Mouse (Mus musculus) left cerebral cortex, postnatal 25 days (tissue): ENCODE measurements around the gene Psme4. TPM values are rescaled to one million over a fixed set of nuclear protein-coding genes. Genes with fewer than 3 reads are reported as not detected.
A peak's percentile ranks its signal among the peaks of the same experiment; 100 is the strongest.

Experiments used
- DNase-seq, 2 experiments: peaks; one replicate each; pipeline ENCODE4 v3.0.0; 2022; ENCODE audit warnings: low spot score in 2 of 2, mixed read lengths in 1 of 2
- intact Hi-C: fragments of 180-260 bp; cut with DNase I; formaldehyde crosslinking; loops from one replicate; pipeline ENCODE4 v1.15.1; 2025
- total RNA-seq, 2 experiments: library from RNA; stranded (reverse); gene quantifications; 2 replicates each; pipeline ENCODE4 v1.2.3; 2021

Psme4 gene
- total RNA-seq, 2 experiments from 2014 or later, result 41.7 to 51.1 TPM

DNA sequence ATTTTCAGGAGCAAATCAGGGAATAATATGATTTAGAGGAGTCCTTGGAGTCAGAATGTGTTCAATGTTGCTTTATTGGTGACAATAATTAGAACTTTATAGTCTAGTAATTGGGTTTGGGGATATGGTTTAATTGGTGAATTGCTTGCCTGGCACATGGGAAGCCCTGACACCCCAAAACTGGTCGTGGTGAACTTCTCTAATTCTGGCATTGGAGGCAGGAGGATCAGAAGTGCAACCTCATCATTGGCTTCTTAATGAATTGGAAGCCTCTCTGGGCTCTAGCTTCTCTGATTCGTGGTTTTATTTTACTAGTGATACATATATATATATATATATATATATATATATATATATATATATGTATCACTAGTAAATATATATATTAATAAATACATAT is 9.4 kb downstream of the Psme4 start:
- DNase-seq, result no peak
- intact Hi-C loops, result no loop called here

DNA sequence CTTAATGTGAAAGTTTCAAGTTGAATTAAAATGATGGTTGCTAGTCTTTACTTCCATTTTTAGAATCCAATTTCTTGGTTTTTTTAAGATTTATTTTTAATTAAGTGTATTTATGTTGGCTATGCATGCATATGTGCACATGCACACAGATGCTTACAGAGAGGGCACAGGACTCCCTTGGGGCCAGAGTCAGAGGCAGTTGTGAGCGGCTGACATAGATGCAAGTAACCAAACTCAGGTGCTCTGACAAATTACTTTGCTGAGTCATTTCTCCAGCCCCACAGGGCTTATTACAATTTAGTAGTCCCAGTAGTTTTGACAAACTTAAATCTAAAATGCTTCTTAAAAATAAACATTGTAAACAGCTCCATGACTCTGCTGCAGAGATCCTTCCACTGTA is 10.1 kb downstream of the Psme4 start:
- intact Hi-C loops, result no loop called here
- DNase-seq, result no peak

DNA sequence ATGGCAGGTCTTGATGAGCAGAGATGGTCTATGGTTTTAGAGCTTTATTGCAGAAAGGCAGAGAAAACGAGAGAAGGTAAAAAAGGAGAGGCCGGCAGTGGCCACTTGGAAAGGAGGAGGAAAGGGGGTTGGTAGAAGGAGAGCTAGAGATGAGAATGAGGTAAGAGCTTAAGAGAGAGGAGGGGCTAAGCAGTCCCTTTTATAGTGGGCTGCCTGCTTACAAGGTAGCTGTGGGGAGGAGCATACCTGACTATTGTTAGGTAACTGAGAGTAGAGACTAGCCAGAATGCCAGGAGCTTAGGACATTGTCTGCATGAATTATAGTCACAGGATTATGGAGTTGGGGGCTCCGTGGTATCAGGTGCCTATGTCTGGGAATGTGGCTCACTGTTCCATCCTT is 14.0 kb downstream of the Psme4 start:
- DNase-seq, result no peak
- intact Hi-C loops, result no loop called here

DNA sequence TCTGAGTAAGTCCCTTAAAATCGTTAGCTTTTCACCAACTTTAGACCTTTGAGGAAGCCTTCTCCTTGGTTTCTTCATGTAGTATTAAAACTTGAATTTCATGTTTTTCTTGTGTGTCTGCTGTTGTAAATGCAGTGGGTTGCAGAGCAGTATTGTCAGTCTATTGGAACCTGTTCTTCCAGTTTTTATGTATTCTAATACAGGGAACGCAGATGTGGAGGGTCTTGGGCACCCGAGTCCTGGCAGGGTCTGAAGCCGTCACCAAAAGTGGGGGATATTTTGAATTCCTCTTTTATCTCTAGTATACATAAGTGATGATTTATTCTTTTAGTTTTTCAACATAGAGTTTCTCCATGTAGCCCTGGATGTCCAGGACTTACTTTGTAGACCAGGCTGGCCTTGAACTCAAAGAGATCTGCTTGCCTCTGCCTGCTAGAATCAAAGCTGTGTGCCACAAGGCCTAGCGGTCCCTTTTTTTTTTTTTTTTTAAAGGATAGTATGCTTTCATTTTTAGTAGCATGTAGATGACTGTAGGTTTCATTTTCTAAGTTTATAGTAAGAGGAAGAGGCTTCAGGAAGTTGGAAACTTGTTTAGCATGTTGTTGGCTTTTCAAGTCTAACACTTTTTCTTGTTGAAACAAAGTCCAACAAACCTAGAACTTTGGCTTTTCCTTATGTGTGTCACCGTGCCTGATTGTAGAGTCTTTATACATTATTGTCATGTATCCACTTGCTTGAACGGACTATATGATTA is 14.9 kb downstream of the Psme4 start:
- intact Hi-C loops, result no loop called here
- no peak for DNase-seq

DNA sequence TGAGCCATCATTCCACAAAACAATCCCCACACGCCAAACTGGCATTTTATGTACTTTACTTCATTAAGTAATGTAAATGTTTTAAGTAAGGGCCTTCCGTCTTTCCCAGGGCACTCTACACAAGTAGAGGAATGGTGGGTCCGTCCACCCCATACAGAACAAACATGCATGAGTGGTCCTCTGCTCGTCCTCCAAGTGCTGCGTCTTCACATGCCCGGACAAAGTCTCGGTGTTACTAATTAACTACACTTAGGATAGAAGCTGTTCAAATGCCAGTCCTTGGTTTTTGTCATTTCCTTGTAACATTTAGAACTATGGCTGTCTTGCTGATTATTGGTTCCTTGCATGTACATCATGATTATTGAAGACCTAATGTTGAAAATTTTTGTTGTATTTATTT is 21.2 kb downstream of the Psme4 start:
- no peak for DNase-seq
- intact Hi-C loops, result no loop called here

DNA sequence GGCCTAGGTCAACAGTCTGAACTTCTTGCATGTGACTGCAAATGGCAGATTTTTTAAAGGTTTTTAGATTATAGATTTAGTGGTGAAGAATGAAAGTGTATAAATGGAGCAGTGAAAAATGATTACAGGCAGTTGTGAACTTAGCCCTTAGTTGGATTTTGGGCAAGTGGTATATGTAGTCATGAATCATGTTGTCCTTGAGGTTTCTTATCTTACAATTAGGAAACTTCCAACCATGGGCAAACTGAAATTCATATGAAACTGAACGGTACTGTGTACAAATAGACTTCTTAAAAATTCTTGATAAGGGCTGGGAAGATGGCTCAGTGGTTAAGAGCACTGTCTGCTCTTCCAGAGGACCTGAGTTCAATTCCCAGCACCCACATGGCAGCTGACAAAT is 22.2 kb downstream of the Psme4 start:
- intact Hi-C loops, result no loop called here
- DNase-seq, result no peak

DNA sequence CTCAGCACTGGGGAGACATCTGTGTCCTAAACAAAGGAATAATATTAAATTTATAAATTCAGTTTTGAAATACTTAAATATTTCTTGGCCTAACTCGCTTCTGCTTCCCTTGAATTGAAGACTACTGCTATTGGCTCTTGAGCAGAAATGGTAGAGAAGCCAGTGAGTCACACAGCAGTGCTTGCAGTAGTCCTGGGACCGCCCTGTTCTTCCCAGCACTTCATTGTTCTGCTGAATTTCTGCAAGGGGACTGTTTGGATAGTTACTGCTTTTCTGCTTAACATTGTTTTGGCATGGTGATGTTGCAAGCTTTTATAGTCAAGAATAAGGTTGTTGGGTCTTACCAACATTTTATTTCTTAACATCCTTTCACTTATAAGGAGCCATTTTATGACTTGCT is 25.7 kb downstream of the Psme4 start:
- DNase-seq, result no peak
- intact Hi-C loops, result no loop called here

DNA sequence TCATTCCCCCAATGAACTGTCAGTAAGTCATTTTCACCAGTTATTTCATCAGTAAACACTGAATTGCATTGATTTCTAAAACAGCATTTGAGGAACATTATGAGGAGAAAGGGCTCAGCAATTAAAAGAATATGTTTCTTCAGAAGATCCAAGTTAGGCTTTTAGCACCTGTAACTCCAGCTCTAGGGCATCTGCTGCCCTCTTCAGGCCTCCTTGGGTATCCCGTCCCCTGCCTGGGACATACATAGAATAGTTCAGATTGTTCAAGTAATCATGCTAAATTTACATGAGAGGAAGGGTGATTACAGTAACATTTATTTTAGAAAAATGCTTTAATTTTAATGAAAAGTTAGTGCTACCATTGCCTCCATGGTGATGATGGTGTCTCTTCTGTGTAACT is 28.0 kb downstream of the Psme4 start:
- intact Hi-C loops, result loop anchor here (2.0 kb wide), 1 partner anchor 123 kb away; no protein-coding TSS in a partner anchor
- DNase-seq, result no peak

DNA sequence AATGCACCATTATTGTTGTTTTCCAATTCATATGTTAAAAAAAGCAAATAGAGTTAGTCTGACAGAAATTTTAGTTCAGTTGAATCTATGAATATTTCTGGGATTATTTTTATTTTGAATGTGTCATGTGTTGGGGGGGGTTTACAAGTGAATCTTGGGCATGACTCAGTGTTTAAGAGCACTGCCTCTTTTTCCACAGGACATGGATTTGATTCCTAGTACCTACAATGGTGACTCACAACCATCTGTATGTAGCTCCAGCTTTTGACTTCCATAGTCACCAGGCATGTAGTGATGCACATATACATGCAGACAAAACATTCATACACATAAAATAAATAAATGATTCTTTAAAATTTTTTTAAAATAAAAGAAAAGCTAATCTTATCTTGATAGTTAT is 28.6 kb downstream of the Psme4 start:
- peak in 1 of 2 experiments; percentile 32 for DNase-seq
- intact Hi-C loops, result no loop called here

DNA sequence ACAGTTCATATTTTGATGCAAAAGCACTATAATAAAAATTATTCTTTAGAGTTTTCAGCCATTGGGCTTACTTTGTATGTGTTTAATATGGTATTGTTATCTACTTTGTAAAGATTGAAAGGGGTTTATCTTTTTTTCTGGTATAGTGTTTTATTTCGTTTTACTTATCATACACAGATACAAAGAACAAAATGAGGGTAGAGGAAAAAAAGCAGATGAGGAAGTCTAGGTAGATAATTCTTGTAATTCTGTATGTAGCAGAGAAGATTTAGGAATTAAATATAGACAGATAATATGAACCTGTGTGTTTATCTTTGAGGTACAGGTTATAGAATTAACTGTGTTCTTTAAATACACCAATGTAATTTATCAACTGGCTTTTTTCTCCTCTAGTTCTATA is 30.9 kb downstream of the Psme4 start:
- intact Hi-C loops, result no loop called here

DNA sequence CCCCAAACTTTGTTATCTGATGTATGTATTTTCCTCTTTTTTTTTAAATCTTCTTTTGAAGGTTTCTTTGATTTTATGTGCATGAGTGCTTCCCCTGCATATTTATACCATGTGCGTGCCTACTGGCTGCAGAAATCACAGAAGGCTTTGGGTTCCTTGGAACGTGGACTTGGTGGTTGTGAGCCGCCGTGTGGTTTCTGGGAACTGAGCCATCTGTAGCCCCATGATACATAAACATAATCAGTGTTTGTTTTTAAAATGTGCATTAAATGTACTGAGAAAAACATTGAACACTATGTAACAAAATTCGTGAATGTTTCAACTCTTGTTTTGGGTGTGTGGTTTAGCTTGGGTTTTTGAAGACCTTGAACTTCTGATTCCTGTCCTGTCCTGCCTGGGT is 49.6 kb downstream of the Psme4 start:
- intact Hi-C loops, result loop anchor here (10.0 kb wide), 1 partner anchor 686 kb away; no protein-coding TSS in a partner anchor
- no peak for DNase-seq

More for the DNA sequence above, 30.9 kb downstream of the Psme4 start:
- DNase-seq, result no peak

DNA sequence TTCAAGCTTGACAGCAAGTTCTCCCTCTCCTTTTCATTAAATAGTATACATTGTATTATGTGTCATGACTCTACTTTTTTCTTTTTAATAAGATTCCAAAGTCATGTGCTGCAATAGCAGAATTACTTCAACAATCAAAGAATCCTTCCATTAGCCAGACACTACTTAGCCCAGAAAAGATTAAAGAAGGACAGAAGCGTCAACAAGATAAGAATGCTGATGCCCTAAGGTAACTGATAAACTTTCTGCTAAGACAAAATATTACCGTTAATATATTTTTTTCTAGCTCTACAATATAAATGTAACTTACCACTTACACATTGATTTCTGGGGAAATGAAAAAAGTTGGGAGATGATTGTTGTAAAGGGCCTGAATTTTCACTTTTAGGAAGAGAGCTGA is 67.3 kb downstream of the Psme4 start:
- intact Hi-C loops, result no loop called here
- DNase-seq, result no peak

DNA sequence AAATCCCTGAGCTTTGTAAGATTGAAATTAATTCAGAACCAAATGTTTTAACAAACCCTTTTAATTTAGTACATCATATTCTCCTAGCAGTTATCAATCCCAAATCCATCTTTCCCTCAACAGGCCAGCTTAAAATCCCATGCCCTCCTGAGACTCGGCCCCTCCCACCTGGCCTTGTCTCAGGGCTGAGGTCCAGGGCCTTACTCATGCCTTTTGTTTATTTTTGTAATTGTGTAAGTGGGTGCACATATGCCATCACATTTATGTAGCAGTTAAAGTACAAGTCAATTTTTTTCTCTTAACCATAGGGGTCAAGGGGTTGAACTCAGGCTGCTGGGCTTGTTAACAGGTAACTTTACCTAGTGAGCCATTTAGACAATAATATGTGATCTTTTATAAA is 72.8 kb downstream of the Psme4 start:
- DNase-seq, result no peak
- intact Hi-C loops, result no loop called here

DNA sequence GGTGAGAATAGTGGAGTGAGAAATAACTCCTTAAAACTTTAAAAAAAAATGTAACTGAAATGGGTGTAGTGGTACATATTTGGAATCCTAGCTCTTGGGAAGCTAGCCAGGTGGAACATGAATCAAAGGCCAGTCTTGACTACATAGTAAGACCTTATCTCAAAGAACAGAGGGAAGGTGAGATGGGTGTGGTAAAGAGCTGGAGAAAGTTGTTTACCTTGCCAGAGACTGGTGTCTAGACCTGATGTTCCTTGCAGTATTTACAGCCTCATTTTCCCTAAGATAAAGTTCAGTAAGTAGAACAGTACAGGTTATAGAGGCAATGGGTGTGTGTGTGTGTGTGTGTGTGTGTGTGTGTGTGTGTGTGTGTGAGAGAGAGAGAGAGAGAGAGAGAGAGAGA is 100.9 kb downstream of the Psme4 start:
- intact Hi-C loops, result no loop called here

DNA sequence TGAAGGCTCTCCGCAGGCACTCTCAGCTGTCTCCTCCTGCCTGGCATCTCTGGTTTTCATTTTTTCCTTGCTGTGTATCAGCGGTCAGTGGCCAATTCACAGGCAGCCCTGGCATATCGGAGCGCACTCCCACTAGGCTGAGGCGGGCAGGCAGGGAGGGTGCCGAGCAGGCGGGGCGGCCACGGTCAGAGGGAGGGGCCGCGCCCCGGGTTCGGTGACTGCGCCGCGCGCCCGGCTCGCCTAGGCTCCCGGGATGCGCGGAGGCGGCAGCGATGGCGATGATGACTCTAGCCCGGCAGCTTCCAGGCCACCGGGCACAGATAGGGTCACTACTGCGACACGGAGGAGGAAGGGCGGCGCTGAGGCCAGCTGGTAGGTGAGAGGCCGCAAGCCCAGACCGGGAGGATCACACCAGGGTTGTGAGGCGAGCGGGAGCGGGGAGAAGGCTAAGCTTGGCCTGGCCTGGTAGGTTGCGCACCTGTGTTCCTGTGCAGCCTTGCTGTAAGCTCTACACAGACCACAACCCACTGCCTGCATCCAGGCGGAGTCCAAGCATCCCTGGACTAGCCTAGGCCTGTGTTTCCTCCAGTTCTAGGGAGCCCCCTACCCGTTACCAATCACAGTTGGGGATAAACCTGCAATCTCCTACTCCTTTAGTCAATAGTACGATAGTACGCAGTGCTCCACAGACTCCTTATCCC is 113.8 kb downstream of the Psme4 start, which contains the start of the genes Gpr75 and Asb3:
Gene Gpr75 (plus strand): TSS at position 188 of the 701 bp plus-strand sequence.
Gene Asb3 (plus strand): TSS at position 246 of the 701 bp plus-strand sequence.
- peak; percentile 74 to 76 for DNase-seq
- intact Hi-C loops, result no loop called here

More for the DNA sequence above, 100.9 kb downstream of the Psme4 start:
- DNase-seq, result no peak

DNA sequence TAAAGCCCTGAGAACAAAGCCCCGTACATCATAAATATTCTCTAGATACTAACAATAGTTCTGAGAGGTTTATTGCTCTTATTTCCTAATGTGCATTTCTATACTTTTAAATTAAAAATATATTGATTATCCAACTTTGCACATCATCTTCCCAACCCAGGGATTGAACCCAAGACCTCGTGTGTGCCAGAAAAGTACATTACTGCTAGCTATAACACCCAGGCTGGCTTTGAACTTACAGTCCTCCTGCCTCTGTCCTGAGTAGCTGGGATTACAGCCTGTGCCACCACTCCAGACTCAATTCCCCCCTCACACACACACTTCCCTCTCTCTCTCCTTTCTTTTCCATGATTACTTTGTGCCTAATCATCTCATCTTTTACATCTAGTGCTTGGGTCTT is 116.6 kb downstream of the Psme4 start:
- intact Hi-C loops, result no loop called here
- no peak for DNase-seq

DNA sequence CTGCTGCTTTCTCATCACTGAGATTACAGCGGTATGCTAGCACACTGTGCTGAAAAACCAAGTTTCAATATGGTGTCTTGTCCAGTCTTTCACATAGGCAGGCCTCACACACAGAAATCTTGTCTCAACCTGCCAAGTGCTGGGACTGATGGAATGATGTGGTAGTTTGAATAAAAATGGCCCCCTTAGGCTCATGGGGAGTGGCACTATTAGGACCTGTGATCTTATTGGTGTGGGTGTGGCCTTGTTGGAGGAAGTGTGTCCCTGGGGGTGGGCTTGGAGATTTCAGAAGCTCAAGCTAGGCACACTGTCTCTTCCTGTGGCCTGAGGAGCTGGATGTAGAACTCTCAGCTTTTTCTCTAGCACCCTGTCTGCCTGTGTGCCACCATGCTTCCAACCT is 124.7 kb downstream of the Psme4 start:
- intact Hi-C loops, result no loop called here

DNA sequence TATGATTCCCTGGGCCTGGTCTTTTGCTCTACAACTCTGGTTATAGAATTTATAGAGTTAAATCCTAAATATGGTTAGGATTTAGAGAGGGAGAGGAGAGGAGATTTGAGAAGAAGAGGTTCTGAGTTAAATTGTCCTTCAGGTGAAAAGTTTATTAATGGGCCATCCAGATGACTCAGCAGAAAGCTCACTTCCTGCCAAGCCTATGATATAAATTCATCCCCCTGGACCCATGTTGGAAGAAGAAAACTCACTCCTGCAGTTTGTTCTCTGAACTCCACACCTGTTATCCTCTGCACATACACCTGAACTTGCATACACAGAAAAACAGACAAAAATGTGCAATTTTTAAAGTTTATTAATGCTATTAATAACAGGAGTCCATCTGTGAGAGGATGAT is 127.8 kb downstream of the Psme4 start:
- intact Hi-C loops, result no loop called here
- no peak for DNase-seq

More for the DNA sequence above, 124.7 kb downstream of the Psme4 start:
- DNase-seq, result no peak

DNA sequence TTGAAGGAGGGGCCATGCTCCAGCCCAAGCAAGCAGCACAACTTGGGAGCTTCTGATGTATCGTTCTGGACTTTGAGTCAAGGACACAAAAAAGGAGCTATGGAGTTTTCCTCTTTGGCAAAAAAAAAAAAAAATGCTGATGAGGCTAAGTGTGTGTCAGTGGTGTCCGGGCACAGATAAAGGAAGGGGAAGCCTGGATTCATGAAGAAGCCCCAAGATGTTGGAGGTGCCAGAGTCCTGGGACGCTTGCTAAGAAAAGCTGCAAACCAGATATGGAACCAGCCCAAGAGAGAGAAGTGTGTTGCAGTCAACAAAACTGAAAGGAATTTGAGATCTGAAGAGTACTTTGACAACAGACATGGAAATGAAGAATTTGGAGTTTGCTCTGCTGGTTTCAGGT is 140.8 kb downstream of the Psme4 start:
- intact Hi-C loops, result no loop called here
- DNase-seq, result no peak

DNA sequence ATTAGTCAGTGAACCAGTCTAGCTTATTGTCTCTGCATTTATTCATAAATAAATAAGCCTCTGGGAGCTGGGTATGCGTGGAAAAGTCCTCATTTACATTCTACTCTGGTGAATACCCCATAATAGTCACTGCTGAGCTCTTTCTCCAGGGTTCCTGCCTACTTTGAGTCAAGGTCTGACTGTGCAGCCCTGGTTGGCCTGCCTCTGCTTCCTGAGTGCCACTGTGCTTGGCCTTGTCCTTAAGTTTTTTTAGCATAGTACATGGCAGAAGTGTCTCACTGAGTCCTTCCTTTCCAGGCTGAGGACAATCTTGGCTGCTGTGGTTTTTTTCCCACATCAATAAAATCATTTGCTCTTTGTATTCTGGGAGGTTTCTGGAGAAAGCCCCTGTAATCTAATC is 149.1 kb downstream of the Psme4 start:
- intact Hi-C loops, result loop anchor here (10.0 kb wide), 1 partner anchor 246 kb away; no protein-coding TSS in a partner anchor
- DNase-seq, result no peak

DNA sequence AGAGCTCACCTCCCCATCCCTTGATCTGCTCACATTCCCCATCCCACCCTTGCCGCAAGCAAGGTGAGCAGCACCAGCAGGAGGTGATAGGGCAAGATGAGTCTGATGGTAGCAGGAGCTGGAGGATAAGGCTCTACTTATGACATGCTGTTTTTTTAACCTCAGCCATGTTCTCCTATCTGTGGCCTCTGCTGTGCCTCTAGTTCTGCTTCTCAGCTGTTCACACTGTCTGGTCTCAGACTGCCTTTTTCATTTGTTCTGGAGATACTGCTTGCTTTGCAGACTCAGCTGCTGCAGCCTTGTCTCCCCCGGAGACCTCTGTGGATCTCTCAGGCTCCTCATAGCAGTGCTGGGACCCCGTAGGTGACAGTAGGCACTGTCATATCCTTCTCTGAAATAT is 151.8 kb downstream of the Psme4 start:
- DNase-seq, result no peak
- intact Hi-C loops, result loop anchor here (10.0 kb wide), 1 partner anchor 248 kb away; no protein-coding TSS in a partner anchor
